Mouse (Mus musculus) kidney, postnatal 0 days (tissue): Measurements from ENCODE around the gene Spire2. TPM values are rescaled to one million over a fixed set of nuclear protein-coding genes. Genes with fewer than 3 reads are reported as not detected.
A peak's percentile ranks its signal among the peaks of the same experiment; 100 is the strongest.

Source experiments
- ATAC-seq: fragments of 200-750 bp; cut with Nextera tagmentation; replicated peaks from 2 replicates; pipeline ENCODE4 v1.8.0; 2017; ENCODE audit warnings: low read depth, moderate number of reproducible peaks, moderate TSS enrichment, moderate library complexity; ENCODE audit not compliant: low FRiP score
- DNase-seq: peaks from one replicate; pipeline ENCODE4 v3.0.0-alpha.2; 2016; ENCODE audit warnings: low spot score
- H3K27ac ChIP-seq: fragments of 300-500 bp; sonication (generic); 2 replicates; pipeline ENCODE4 v1.5.1; 2014; ENCODE audit warnings: mild to moderate bottlenecking
- H3K27me3 ChIP-seq: fragments of 300-500 bp; sonication (generic); 2 replicates; pipeline ENCODE4 v1.6.1; 2014; ENCODE audit warnings: low read length, mixed read lengths; ENCODE audit not compliant: insufficient read depth
- H3K36me3 ChIP-seq: fragments of 300-500 bp; sonication (generic); 2 replicates; pipeline ENCODE4 v1.6.1; 2014; ENCODE audit warnings: low read length, mixed read lengths; ENCODE audit not compliant: insufficient read depth
- H3K4me1 ChIP-seq: fragments of 300-500 bp; sonication (generic); replicated peaks from 2 replicates; pipeline ENCODE4 v1.6.1; 2014; ENCODE audit warnings: antibody characterized with exemption, low read length, mixed read lengths; ENCODE audit not compliant: insufficient read depth
- H3K4me2 ChIP-seq: fragments of 300-500 bp; sonication (generic); 2 replicates; pipeline ENCODE4 v1.6.1; 2014; ENCODE audit warnings: mild to moderate bottlenecking, low read length, moderate library complexity, mixed read lengths
- H3K4me3 ChIP-seq: fragments of 300-500 bp; sonication (generic); replicated peaks from 2 replicates; pipeline ENCODE4 v1.5.1; 2014; ENCODE audit warnings: low read depth, low read length
- H3K9ac ChIP-seq: fragments of 300-500 bp; sonication (generic); 2 replicates; pipeline ENCODE4 v1.6.1; 2014; ENCODE audit warnings: low read depth, low read length
- H3K9me3 ChIP-seq: fragments of 300-500 bp; sonication (generic); replicated peaks from 2 replicates; pipeline ENCODE4 v1.6.1; 2016; ENCODE audit warnings: low read length, inconsistent platforms, mixed read lengths
- CTCF ChIP-seq: IDR thresholded peaks from 2 replicates; pipeline ENCODE4 v1.5.1; 2016; ENCODE audit warnings: antibody characterized with exemption, low read depth, mild to moderate bottlenecking, moderate library complexity
- WGBS: fragments of 180-500 bp; shearing (Covaris S2); extraction: QIAGEN DNeasy Blood & Tissue Kit; methylation state at CpG from one replicate; pipeline ENCODE4 v1.1.7; 2014; 5-methylcytosine and 5-hydroxymethylcytosine counted together
- polyA plus RNA-seq: library from polyadenylated mRNA; unstranded; fragments of >200 nt; fragmentation: Nextera tagmentation; extraction: Ambion mirVana; gene quantifications from 2 replicates; pipeline ENCODE4 v1.2.1, GENCODE M21; 2015

Spire2 gene
- polyA plus RNA-seq, 1 experiment from 2014 or later: 5.8 TPM

DNA sequence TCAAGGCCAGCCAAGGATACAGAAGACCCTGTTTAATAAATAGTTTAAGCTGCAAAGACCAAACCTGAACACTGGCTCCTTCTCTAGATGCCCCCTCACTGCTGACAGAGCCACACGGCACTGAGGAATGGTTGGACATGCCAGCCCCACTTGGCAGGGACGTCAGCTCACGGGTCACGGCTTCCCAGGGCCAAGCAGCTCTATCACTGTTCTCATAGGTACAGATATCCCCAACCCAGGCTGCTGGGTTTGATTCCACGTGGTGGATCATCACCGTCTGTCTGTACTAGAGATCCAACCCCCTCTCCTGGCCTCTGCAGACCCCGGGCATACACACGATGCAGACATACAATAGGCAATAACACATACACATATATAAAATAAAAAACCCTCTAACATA, 41.8 kb upstream of the Spire2 start:
- Histone ChIP-seq H3K4me1 (no peaks in the 10 kb centered on the region), H3K9ac (no peak overlapping the region), H3K27me3 (no peaks in the 10 kb centered on the region), H3K36me3 (peaks cover 7% of the 10 kb centered on the region; the same call in 1 of the 2 replicates), H3K4me3 (no peak overlapping the region), H3K27ac (no peak overlapping the region), H3K9me3 (no peaks in the 10 kb centered on the region), H3K4me2 (no peak overlapping the region)
- ATAC-seq (no peak), DNase-seq (no peak)
- no peak for TF ChIP-seq CTCF
- 96% methylated on average over 8 of the region's 8 CpGs for WGBS

DNA sequence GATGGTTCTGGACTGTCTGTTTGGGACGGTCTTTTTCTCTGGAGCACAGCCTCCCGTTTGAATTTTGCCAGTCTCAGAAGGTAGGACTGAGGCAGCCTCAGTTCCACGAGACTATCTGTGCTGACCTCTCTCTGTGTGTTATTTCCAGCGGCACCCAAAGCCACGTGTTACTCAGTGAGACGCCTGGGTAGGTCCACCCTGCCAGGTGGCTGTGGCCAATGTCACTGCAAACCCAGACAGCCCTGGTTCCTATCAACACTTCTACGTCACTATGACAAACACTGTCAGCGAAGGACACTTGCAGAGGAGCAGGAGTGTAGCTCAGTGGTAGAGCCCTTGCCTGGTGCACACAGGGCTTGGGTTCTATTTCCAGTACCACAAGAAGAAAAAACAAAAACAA, 40.8 kb upstream of the Spire2 start:
- no peak overlapping the region for H3K9ac ChIP-seq

DNA sequence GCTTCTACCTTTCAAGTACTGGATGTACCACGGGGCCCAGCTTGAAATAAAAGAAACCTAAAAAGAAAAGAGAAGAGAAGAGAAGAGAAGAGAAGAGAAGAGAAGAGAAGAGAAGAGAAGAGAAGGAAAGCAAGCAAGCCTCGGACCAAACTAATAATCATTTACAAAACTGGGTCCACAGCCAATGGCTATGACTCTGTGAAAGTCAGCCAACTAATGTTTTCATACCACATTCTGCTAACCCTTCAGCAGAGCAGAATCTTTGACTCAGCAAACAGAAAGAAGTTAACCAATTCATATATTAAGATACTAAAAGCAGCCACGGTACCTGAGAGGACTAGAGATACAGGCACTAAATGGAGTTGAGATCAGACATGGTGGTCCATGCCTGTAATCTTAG, 40.2 kb upstream of the Spire2 start:
- no peak for ATAC-seq
- Histone ChIP-seq H3K4me3 (no peak overlapping the region), H3K4me2 (no peak overlapping the region), H3K4me1 (no peaks in the 10 kb centered on the region), H3K9me3 (no peaks in the 10 kb centered on the region), H3K27ac (no peak overlapping the region), H3K27me3 (no peaks in the 10 kb centered on the region), H3K9ac (no peak overlapping the region), H3K36me3 (0 out of 2 replicates have a peak, but pooled peaks cover 6% of the 10 kb centered on the region)
- no peak for DNase-seq
- no peak for TF ChIP-seq CTCF
- 87% methylated on average over 3 of the region's 3 CpGs for WGBS

More for the DNA sequence above, 40.8 kb upstream of the Spire2 start:
- no peak for TF ChIP-seq CTCF
- Histone ChIP-seq H3K4me1 (no peaks in the 10 kb centered on the region), H3K4me3 (no peak overlapping the region), H3K27ac (no peak overlapping the region), H3K4me2 (no peak overlapping the region), H3K27me3 (no peaks in the 10 kb centered on the region), H3K9me3 (no peaks in the 10 kb centered on the region), H3K36me3 (0 out of 2 replicates have a peak, but pooled peaks cover 6% of the 10 kb centered on the region)
- 92% methylated on average over 8 of the region's 8 CpGs for WGBS
- ATAC-seq (no peak), DNase-seq (no peak)

DNA sequence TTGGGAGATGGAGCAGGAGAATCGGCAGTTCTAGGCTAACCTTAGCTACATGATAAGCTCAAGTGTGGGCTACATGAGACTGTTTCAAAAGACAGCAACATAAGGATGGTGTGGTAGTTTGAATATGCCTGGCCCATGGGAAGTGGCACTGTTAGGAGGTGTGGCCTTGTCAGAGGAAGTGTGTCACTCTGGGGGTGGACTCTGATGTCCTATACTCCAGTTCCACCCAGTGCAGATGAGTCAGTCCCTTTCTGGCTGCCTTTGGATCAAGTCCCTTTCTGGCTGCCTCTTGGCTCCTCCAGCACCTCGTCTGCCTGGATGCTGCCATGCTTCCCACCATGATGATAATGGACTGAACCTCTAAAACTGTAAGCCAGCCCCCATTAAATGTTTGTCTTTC, 39.7 kb upstream of the Spire2 start:
- Histone ChIP-seq H3K27me3 (no peaks in the 10 kb centered on the region), H3K9ac (no peak overlapping the region), H3K36me3 (0 out of 2 replicates have a peak, but pooled peaks cover 6% of the 10 kb centered on the region), H3K27ac (no peak overlapping the region), H3K4me3 (no peak overlapping the region), H3K4me2 (no peak overlapping the region), H3K4me1 (no peaks in the 10 kb centered on the region), H3K9me3 (no peaks in the 10 kb centered on the region)
- ATAC-seq (no peak), DNase-seq (no peak)
- TF ChIP-seq CTCF: no peak
- 76% methylated on average over 2 of the region's 2 CpGs for WGBS

DNA sequence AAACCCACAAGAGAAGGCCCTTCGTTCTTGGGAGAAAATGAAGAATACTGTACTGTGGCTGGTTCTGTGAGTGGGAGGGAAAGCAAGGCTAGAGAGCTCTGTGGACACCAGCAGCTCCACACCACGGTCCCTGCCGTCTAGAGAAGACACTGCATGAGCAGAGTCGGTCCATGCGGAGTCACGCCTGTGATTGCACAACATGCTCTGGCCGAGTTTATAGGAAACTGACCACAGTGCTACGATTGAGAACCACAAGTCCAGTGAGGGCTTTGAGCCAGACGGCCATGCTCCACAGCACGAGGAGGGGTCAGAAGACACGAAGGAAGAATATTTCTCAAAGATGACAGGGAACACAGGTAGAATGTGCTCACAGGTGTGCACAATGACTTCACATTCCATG, 34.2 kb upstream of the Spire2 start:
- 92% methylated on average over 11 of the region's 11 CpGs for WGBS
- DNase-seq: no peak
- no peak overlapping the region for H3K27ac ChIP-seq
- H3K36me3 ChIP-seq: 0 out of 2 replicates have a peak, but pooled peaks cover 3% of the 10 kb centered on the region
- H3K4me2 ChIP-seq: no peak overlapping the region
- TF ChIP-seq CTCF: no peak
- no peaks in the 10 kb centered on the region for H3K27me3 ChIP-seq
- H3K4me1 ChIP-seq: no peaks in the 10 kb centered on the region
- H3K9me3 ChIP-seq: no peaks in the 10 kb centered on the region
- no peak overlapping the region for H3K4me3 ChIP-seq
- H3K9ac ChIP-seq: no peak overlapping the region
- ATAC-seq: no peak

DNA sequence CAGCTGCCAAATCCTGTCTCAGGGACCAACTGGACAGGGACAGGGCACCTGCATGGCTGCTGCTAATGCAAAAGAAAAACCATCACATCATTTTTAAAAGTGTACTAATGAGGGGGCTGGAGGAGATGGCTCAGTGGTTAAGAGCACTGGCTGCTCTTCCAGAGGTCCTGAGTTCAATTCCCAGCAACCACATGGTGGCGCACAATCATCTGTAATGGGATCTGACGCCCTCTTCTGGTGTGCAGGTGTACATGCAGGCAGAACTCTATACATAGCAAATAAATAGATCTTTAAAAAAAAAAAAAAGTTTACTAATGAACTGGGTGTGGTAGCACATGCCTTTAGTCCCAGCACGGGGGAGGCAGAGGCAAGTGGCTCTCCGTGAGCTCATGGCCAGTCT, 23.8 kb upstream of the Spire2 start:
- Histone ChIP-seq H3K4me1 (no peaks in the 10 kb centered on the region), H3K4me2 (no peak overlapping the region), H3K4me3 (no peak overlapping the region), H3K27me3 (no peaks in the 10 kb centered on the region), H3K36me3 (no peaks in the 10 kb centered on the region), H3K9me3 (no peaks in the 10 kb centered on the region), H3K27ac (no peak overlapping the region), H3K9ac (no peak overlapping the region)
- WGBS: 70% methylated on average over 4 of the region's 4 CpGs
- no peak for DNase-seq
- TF ChIP-seq CTCF: peak; percentile 31
- ATAC-seq: no peak

DNA sequence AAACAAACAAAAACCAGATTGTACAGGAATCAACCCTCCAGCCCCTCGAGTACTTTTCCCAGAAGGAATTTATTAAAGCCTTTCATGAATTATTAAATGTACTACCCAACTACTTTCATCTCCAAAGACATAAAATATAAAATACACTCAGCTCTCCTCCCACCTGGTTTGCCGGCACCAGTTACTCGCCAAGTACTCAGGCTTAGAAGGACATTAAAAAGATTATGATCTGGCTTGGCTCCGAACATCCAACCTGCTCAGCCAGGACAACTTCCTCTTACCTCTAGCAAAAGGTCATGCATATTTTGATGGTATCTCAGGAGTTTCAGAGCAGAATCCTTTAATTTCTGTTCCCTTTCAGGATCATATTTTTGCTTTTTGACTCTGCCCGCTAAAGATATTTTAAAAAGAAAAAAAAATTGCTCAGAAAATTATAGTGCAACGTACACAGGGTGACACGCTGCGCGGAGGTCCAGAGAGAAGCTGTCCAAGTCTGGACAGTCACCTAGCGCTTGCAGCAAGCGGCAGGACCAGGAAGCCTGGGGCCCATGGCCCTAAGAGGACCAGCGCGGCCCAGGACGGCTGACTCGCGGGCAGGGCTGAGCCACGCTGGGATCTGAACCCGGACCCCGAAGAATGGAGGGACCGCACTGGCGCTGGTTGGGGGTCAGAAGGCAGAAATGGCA, 14.6 kb upstream of the Spire2 start:
- no peak for DNase-seq
- 5% methylated on average over 21 of the region's 21 CpGs for WGBS
- Histone ChIP-seq H3K9ac (peak overlapping the region; percentile 69), H3K27ac (peak overlapping the region; percentile 85), H3K4me2 (peak overlapping the region; percentile 94), H3K27me3 (no peaks in the 10 kb centered on the region), H3K36me3 (no peaks in the 10 kb centered on the region), H3K4me1 (0 out of 2 replicates have a peak, but pooled peaks cover 3% of the 10 kb centered on the region), H3K9me3 (no peaks in the 10 kb centered on the region), H3K4me3 (peak overlapping the region; percentile 53)
- ATAC-seq: peak; percentile 67
- no peak for TF ChIP-seq CTCF
